Mouse (Mus musculus) lung, embryonic 16.5 days (tissue): ENCODE measurements at regions not wholly inside any gene's neighbourhood (a gene's known extent, or its start where the extent isn't known, plus 50 kb on each side); places are given as distances from the start of the nearest gene placed in this dataset.

ENCODE experiments used
- ATAC-seq: fragments of 200-750 bp; cut with Nextera tagmentation; 2 replicates; pipeline ENCODE4 v1.8.0; 2017; ENCODE audit warnings: low read depth, mild to moderate bottlenecking, moderate library complexity
- H3K27ac ChIP-seq: fragments of 300-500 bp; sonication (generic); 2 replicates; pipeline ENCODE4 v1.5.1; 2014; ENCODE audit warnings: mild to moderate bottlenecking, control low read depth, low read length
- H3K27me3 ChIP-seq: fragments of 300-500 bp; sonication (generic); 2 replicates; pipeline ENCODE4 v1.6.1; 2014; ENCODE audit warnings: low read depth, low read length, mixed read lengths; ENCODE audit not compliant: control insufficient read depth, insufficient read depth
- H3K36me3 ChIP-seq: fragments of 300-500 bp; sonication (generic); 2 replicates; pipeline ENCODE4 v1.6.1; 2014; ENCODE audit warnings: low read length; ENCODE audit not compliant: control insufficient read depth, insufficient read depth
- H3K4me1 ChIP-seq: fragments of 300-500 bp; sonication (generic); replicated peaks from 2 replicates; pipeline ENCODE4 v1.6.1; 2014; ENCODE audit warnings: low read length, mixed read lengths; ENCODE audit not compliant: control insufficient read depth, insufficient read depth
- H3K4me2 ChIP-seq: fragments of 300-500 bp; sonication (generic); 2 replicates; pipeline ENCODE4 v1.6.1; 2014; ENCODE audit warnings: low read depth, low read length, control low read depth
- H3K4me3 ChIP-seq: fragments of 300-500 bp; sonication (generic); 2 replicates; pipeline ENCODE4 v1.5.1; 2014; ENCODE audit warnings: mild to moderate bottlenecking, low read length, control low read depth
- H3K9ac ChIP-seq: fragments of 300-500 bp; sonication (generic); 2 replicates; pipeline ENCODE4 v1.6.1; 2014; ENCODE audit warnings: low read length, control low read depth
- H3K9me3 ChIP-seq: fragments of 300-500 bp; sonication (generic); 2 replicates; pipeline ENCODE4 v1.6.1; 2016; ENCODE audit warnings: low read length; ENCODE audit not compliant: control insufficient read depth
- WGBS: fragments of 180-500 bp; shearing (Covaris S2); extraction: QIAGEN DNeasy Blood & Tissue Kit; methylation state at CpG from one replicate; pipeline ENCODE4 v1.1.7; 2014; 5-methylcytosine and 5-hydroxymethylcytosine counted together

DNA sequence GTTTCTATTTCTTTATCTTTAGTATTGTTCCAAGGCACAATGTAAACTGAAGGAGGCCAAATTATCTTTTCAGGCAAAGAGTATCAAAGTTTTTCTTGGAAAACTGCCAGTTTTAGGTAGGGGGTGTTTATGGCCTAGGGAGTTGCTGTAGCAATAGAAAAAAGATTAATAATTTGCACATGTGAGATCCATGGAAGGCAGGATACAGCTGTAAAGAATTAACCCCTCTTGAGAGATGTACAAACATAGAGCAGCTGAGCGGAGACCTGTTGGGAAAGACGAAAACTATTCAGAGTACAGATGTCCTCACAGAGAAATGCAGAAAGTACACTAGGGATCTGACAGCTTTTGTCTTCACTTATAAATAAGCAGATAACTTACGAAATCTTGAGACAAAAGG is 176.8 kb downstream of the Fign start:
- H3K27ac ChIP-seq = no peak overlapping the region
- no peak overlapping the region for H3K4me2 ChIP-seq
- H3K36me3 ChIP-seq = no peaks in the 10 kb centered on the region
- no peak overlapping the region for H3K4me3 ChIP-seq
- no peak for ATAC-seq
- no peaks in the 10 kb centered on the region for H3K9me3 ChIP-seq
- no peaks in the 10 kb centered on the region for H3K27me3 ChIP-seq
- no peak overlapping the region for H3K9ac ChIP-seq
- WGBS = 18% methylated on average over 3 of the region's 3 CpGs
- H3K4me1 ChIP-seq = no peaks in the 10 kb centered on the region; the same call in 1 of the 2 replicates

DNA sequence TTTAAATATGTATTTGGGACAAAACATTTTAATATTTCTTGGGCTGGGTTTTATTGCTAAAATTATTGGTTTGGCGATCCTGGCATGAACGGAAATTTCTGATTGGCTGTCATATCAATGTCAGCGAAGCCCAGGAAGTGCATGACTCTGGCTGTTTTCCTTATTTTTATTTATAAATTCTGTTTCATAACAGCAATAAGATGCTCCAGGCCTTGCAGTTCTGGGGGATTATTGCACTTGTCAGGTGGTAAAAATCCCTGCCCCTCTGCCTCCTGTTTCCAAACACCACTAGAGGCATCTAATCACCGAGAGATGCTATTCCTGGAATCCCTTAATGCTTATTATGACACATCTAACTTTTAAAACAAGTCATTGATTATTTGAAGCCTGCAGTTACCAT is 177.8 kb downstream of the Fign start:
- no peaks in the 10 kb centered on the region for H3K9me3 ChIP-seq
- no peaks in the 10 kb centered on the region for H3K36me3 ChIP-seq
- no peak for ATAC-seq
- no peak overlapping the region for H3K4me2 ChIP-seq
- 85% methylated on average over 4 of the region's 4 CpGs for WGBS
- no peak overlapping the region for H3K27ac ChIP-seq
- no peaks in the 10 kb centered on the region; the same call in 1 of the 2 replicates for H3K4me1 ChIP-seq
- H3K27me3 ChIP-seq = no peaks in the 10 kb centered on the region
- H3K4me3 ChIP-seq = no peak overlapping the region
- H3K9ac ChIP-seq = no peak overlapping the region

DNA sequence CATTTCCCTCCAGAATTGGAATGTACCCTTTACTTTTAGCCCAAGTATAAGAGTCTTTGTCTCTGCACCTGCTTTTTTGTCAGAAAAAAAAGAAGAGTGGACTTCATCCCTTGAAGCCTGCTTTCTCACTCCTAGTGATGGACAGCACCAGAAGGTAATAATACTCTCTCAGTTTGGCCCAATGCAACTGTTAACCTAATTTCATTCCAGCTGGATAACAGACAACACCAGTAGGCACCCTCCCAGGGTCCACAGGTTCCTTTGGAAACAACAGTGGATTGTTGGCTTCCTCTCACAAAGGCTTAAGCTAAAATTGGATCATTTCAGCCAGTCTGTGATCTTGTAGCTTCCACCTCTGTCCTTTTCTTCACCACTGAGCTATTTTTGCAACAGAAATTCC is 197.2 kb downstream of the Fign start:
- Histone ChIP-seq H3K9ac (no peak overlapping the region), H3K4me1 (no peaks in the 10 kb centered on the region), H3K4me2 (no peak overlapping the region), H3K4me3 (no peak overlapping the region), H3K27me3 (no peaks in the 10 kb centered on the region), H3K36me3 (no peaks in the 10 kb centered on the region), H3K27ac (no peak overlapping the region), H3K9me3 (no peaks in the 10 kb centered on the region)
- no peak for ATAC-seq

GRCm38 (mm10) chr2:63878477-63878876 is 219.4 kb downstream of the Fign start:
- no peak overlapping the region for H3K4me3 ChIP-seq
- no peak overlapping the region for H3K4me2 ChIP-seq
- no peaks in the 10 kb centered on the region for H3K4me1 ChIP-seq
- WGBS = 61% methylated on average over 6 of the region's 6 CpGs
- no peak overlapping the region for H3K27ac ChIP-seq
- H3K27me3 ChIP-seq = no peaks in the 10 kb centered on the region
- no peaks in the 10 kb centered on the region for H3K36me3 ChIP-seq
- H3K9me3 ChIP-seq = no peaks in the 10 kb centered on the region
- ATAC-seq = no peak
- no peak overlapping the region for H3K9ac ChIP-seq

- H3K4me2 ChIP-seq = no peak overlapping the region
- H3K4me3 ChIP-seq = no peak overlapping the region
- no peaks in the 10 kb centered on the region for H3K9me3 ChIP-seq
- H3K4me1 ChIP-seq = no peaks in the 10 kb centered on the region
- no peaks in the 10 kb centered on the region for H3K27me3 ChIP-seq
- ATAC-seq = no peak
- no peaks in the 10 kb centered on the region for H3K36me3 ChIP-seq
- H3K9ac ChIP-seq = no peak overlapping the region
- H3K27ac ChIP-seq = no peak overlapping the region
Measured at GRCm38 (mm10) chr2:63877387-63877786, 220.5 kb downstream of the Fign start.

DNA sequence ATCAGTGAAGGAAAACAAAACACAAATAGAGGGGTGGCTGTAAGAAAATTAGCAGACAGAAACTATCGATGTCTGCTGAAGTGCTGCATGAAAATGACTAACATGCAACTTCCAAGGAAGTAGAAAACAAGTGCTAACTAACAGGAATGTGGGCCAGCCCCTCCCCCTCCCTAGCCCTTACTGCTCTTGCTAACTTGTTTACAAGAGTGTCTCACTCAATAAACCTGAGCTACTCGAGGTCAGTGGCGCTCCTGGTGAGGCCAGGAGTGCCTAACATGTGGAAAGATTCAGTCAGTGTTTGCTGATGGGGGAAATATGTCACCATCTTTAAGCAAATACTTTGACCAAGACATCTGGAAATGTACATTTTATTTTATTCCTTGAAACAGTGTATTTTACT is 221.5 kb downstream of the Fign start:
- H3K4me3 ChIP-seq = no peak overlapping the region
- WGBS = 7% methylated on average over 3 of the region's 3 CpGs
- no peak overlapping the region for H3K9ac ChIP-seq
- no peaks in the 10 kb centered on the region for H3K36me3 ChIP-seq
- H3K9me3 ChIP-seq = no peaks in the 10 kb centered on the region
- no peak overlapping the region for H3K27ac ChIP-seq
- no peaks in the 10 kb centered on the region for H3K27me3 ChIP-seq
- no peak overlapping the region for H3K4me2 ChIP-seq
- no peak for ATAC-seq
- no peaks in the 10 kb centered on the region for H3K4me1 ChIP-seq

GRCm38 (mm10) chr2:63875101-63875500 is 222.7 kb downstream of the Fign start:
- Histone ChIP-seq H3K27ac (no peak overlapping the region), H3K27me3 (no peaks in the 10 kb centered on the region), H3K9ac (no peak overlapping the region), H3K4me1 (no peaks in the 10 kb centered on the region), H3K36me3 (no peaks in the 10 kb centered on the region), H3K9me3 (no peaks in the 10 kb centered on the region), H3K4me3 (no peak overlapping the region), H3K4me2 (no peak overlapping the region)
- 41% methylated on average over 4 of the region's 4 CpGs for WGBS
- ATAC-seq = no peak

DNA sequence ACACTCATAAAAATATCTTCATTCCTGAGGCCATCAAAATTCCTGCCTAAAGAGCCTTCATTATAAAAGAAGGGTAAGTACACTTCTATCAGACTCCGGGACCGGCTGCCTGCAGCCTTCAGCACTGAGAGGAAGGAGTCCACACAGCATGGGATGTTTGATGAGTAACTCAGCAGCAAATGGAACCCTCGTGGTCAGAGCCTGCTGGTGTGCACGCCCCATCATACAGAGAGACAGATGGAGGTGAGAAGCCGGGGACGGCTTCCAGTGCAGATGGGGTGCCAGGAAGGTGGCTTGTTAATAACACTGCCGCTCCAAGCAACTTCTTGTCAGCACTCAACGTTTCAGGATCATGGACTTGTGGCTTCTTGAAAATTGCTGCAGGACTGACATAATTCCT is 231.3 kb downstream of the Fign start:
- no peak overlapping the region for H3K9ac ChIP-seq
- H3K4me2 ChIP-seq = no peak overlapping the region
- H3K4me1 ChIP-seq = no peaks in the 10 kb centered on the region
- 49% methylated on average over 8 of the region's 8 CpGs for WGBS
- no peak for ATAC-seq
- H3K4me3 ChIP-seq = no peak overlapping the region
- H3K27ac ChIP-seq = no peak overlapping the region
- no peaks in the 10 kb centered on the region for H3K36me3 ChIP-seq
- H3K9me3 ChIP-seq = no peaks in the 10 kb centered on the region
- no peaks in the 10 kb centered on the region for H3K27me3 ChIP-seq

DNA sequence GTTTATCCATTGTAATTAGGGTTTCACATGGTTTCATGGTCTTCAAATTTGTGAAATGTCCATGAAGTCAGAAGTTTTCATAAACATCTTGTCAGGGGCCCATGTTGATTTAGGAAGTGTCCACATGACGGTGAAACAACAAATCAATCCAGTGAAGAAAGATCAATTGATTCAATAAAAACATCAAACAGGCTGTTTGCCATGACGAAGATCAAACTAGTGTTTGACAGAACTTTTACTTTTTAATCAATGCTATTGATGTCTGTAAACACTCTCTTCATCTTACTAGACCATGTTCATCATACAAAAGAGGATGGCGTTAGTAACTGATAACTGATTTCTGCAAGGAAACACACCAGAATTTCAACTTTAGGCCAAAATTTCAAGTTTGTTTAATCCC is 236.0 kb downstream of the Fign start:
- Histone ChIP-seq H3K27ac (no peak overlapping the region), H3K4me2 (no peak overlapping the region), H3K36me3 (no peaks in the 10 kb centered on the region), H3K9me3 (no peaks in the 10 kb centered on the region), H3K27me3 (no peaks in the 10 kb centered on the region), H3K9ac (no peak overlapping the region), H3K4me1 (no peaks in the 10 kb centered on the region), H3K4me3 (no peak overlapping the region)
- ATAC-seq = no peak
- 59% methylated on average over 3 of the region's 3 CpGs for WGBS

GRCm38 (mm10) chr2:63856462-63857054 is 241.3 kb downstream of the Fign start:
- no peak overlapping the region for H3K4me2 ChIP-seq

More at GRCm38 (mm10) chr2:63856462-63857054, 241.3 kb downstream of the Fign start:
- no peaks in the 10 kb centered on the region for H3K27me3 ChIP-seq
- WGBS = 47% methylated on average over 11 of the region's 11 CpGs
- H3K9ac ChIP-seq = no peak overlapping the region
- H3K4me1 ChIP-seq = no peaks in the 10 kb centered on the region
- no peak overlapping the region for H3K4me3 ChIP-seq
- ATAC-seq = no peak
- no peaks in the 10 kb centered on the region for H3K36me3 ChIP-seq
- H3K9me3 ChIP-seq = no peaks in the 10 kb centered on the region
- no peak overlapping the region for H3K27ac ChIP-seq
